Mouse (Mus musculus) heart, embryonic 11.5 days (tissue): ENCODE results near the gene Gm49711. TPM values are rescaled to one million over a fixed set of nuclear protein-coding genes. Genes with fewer than 3 reads are reported as not detected.

Experiments
- ATAC-seq: fragments of 200-750 bp; cut with Nextera tagmentation; replicated peaks from 2 replicates; pipeline ENCODE4 v1.8.0; 2017; ENCODE audit warnings: moderate library complexity; ENCODE audit not compliant: insufficient number of reproducible peaks, low FRiP score, low TSS enrichment
- H3K27ac ChIP-seq: fragments of 300-500 bp; sonication (generic); 2 replicates; pipeline ENCODE4 v1.5.1; 2014; ENCODE audit warnings: mild to moderate bottlenecking, low read depth, low read length
- H3K27me3 ChIP-seq: fragments of 300-500 bp; sonication (generic); 2 replicates; pipeline ENCODE4 v1.6.1; 2014; ENCODE audit warnings: mild to moderate bottlenecking, low read length, mixed read lengths; ENCODE audit not compliant: control insufficient read depth, insufficient read depth
- H3K36me3 ChIP-seq: fragments of 300-500 bp; sonication (generic); 2 replicates; pipeline ENCODE4 v1.6.1; 2014; ENCODE audit warnings: mild to moderate bottlenecking, low read length, moderate library complexity, mixed read lengths; ENCODE audit not compliant: control insufficient read depth, insufficient read depth
- H3K4me1 ChIP-seq: fragments of 300-500 bp; sonication (generic); 2 replicates; pipeline ENCODE4 v1.6.1; 2014; ENCODE audit warnings: low read length; ENCODE audit not compliant: control insufficient read depth, insufficient read depth
- H3K4me2 ChIP-seq: fragments of 300-500 bp; sonication (generic); 2 replicates; pipeline ENCODE4 v1.6.1; 2014; ENCODE audit warnings: mild to moderate bottlenecking, moderate library complexity
- H3K4me3 ChIP-seq: fragments of 300-500 bp; sonication (generic); 2 replicates; pipeline ENCODE4 v1.5.1; 2014; ENCODE audit warnings: low read depth, low read length
- H3K9ac ChIP-seq: fragments of 300-500 bp; sonication (generic); 2 replicates; pipeline ENCODE4 v1.6.1; 2014; ENCODE audit warnings: mild to moderate bottlenecking, low read depth, low read length, moderate library complexity
- H3K9me3 ChIP-seq: fragments of 300-500 bp; sonication (generic); replicated peaks from 2 replicates; pipeline ENCODE4 v1.6.1; 2016; ENCODE audit warnings: low read length; ENCODE audit not compliant: control insufficient read depth
- whole genome bisulfite sequencing: fragments of 180-500 bp; shearing (Covaris S2); extraction: QIAGEN DNeasy Blood & Tissue Kit; methylation state at CpG from one replicate; pipeline ENCODE4 v1.1.7; 2014; ENCODE audit not compliant: insufficient replicate concordance; 5-methylcytosine and 5-hydroxymethylcytosine counted together
- polyA plus RNA-seq: library from polyadenylated mRNA; unstranded; fragments of >200 nt; fragmentation: Nextera tagmentation; extraction: Ambion mirVana; gene quantifications from 2 replicates; pipeline ENCODE4 v1.2.1, GENCODE M21; 2014

The Gm49711 gene
- polyA plus RNA-seq, 1 experiment from 2014 or later, result 0.20 TPM

DNA sequence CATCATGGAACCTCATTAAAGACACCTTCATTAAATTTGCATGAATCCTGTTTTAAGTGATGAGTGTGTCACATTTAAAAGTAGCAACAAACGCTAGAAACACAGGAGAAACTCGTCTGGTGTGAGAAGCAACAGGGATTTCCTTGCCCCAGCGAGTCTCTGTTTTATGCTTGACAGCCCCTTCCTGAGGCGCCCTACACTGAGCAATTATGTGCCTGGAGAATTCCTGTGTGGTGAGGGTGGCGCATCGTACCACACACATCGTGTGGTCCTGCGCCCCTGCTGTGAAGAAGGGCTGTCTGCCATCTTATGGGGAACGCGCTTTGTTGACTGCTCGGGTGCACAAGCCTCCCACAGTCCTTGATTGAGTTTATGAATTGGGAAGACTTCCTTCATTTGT, 162.6 kb downstream of the Gm49711 start:
- Histone ChIP-seq H3K36me3 (no peaks in the 10 kb centered on the region), H3K27ac (no peak overlapping the region), H3K4me1 (no peaks in the 10 kb centered on the region), H3K4me3 (no peak overlapping the region), H3K27me3 (no peaks in the 10 kb centered on the region), H3K9me3 (peaks cover 3% of the 10 kb centered on the region), H3K4me2 (no peak overlapping the region), H3K9ac (no peak overlapping the region)
- WGBS, result 88% methylated on average over 11 of the region's 11 CpGs
- no peak for ATAC-seq

DNA sequence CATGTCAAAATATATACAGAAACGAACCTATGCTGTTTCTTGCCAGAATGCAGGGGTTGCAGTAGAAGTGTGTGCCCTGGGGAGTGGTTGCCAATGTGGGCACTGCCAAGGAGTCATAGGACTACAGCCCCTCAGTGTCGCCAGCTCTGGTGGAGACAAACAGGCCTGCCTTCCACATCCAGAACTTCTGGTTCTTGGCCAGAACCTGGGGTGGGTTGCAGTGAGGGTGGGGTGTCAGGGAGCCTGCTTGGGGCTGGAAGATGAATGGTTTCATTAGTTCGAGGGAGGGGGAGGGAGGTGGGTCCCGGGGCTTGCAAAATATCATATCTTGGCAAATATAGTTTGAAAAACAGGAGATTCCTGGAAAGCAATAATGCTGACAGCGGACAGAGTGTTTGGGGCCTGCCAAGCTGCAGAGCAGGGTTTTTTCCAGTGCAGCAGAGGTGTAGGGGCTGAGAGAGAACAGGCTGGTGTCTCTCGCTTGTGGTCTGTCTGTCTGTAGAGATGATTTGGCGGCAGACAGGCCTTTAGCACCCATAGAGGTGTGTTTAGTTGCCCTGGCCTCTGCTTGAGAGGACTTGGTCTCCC, 170.3 kb downstream of the Gm49711 start:
- H3K27ac ChIP-seq, result no peak overlapping the region
- no peak overlapping the region for H3K4me2 ChIP-seq
- no peaks in the 10 kb centered on the region for H3K4me1 ChIP-seq
- H3K4me3 ChIP-seq, result no peak overlapping the region
- no peak overlapping the region for H3K9ac ChIP-seq
- no peaks in the 10 kb centered on the region for H3K27me3 ChIP-seq
- no peaks in the 10 kb centered on the region for H3K9me3 ChIP-seq
- H3K36me3 ChIP-seq, result no peaks in the 10 kb centered on the region
- WGBS, result 75% methylated on average over 7 of the region's 7 CpGs
- ATAC-seq, result no peak

DNA sequence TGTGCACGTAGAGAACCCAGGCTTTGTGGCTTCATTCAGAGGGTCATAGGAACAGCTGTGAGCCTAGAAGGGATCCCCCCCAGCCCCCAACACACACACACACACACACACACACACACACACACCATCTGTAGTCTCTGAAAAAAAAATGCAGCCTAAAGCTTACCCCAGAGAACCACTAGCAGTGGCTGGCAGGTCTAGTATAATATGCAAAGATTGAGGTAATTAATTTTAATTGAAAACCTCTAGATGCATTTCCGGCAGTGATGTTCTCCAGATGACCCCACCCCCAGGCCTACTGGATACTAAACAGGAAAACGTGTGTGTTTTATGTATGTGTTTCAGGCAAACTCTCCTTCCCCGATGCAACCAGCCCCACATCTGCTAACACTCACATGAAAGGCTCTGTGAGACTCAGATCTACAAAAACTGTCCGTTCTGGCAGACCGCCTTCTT, 172.4 kb downstream of the Gm49711 start:
- no peak overlapping the region for H3K4me2 ChIP-seq
- H3K27ac ChIP-seq, result no peak overlapping the region
- no peaks in the 10 kb centered on the region for H3K36me3 ChIP-seq
- H3K9me3 ChIP-seq, result no peaks in the 10 kb centered on the region
- no peak overlapping the region for H3K4me3 ChIP-seq
- no peaks in the 10 kb centered on the region for H3K27me3 ChIP-seq
- H3K9ac ChIP-seq, result no peak overlapping the region
- WGBS, result 77% methylated on average over 6 of the region's 6 CpGs
- peaks cover 9% of the 10 kb centered on the region; the same call in 1 of the 2 replicates for H3K4me1 ChIP-seq
- ATAC-seq, result no peak

DNA sequence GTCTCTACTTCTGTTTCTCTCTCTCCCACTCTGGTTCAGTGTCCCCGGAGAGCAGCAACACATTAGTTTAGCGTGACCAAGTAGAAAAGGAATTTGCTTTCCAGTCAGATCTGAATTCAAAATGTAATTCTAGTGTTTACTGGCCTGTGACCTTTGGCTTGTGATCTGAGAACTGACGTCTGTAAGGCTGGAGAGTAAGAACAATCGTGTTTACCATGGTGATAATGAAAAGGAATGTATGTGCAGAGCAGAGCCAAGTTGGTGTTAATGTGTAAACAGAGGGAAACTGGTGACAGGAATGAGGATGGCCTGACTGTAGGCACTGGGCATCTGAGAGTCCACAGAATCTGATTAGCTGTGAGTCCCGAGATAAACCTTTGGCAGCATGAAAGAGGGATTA, 176.4 kb downstream of the Gm49711 start:
- H3K27ac ChIP-seq, result no peak overlapping the region
- no peak overlapping the region for H3K9ac ChIP-seq
- H3K4me3 ChIP-seq, result no peak overlapping the region
- ATAC-seq, result no peak
- no peaks in the 10 kb centered on the region for H3K9me3 ChIP-seq
- no peaks in the 10 kb centered on the region for H3K36me3 ChIP-seq
- H3K4me2 ChIP-seq, result no peak overlapping the region
- no peaks in the 10 kb centered on the region for H3K27me3 ChIP-seq
- 16% methylated on average over 5 of the region's 5 CpGs for WGBS
- H3K4me1 ChIP-seq, result peaks cover 10% of the 10 kb centered on the region; the same call in 1 of the 2 replicates

DNA sequence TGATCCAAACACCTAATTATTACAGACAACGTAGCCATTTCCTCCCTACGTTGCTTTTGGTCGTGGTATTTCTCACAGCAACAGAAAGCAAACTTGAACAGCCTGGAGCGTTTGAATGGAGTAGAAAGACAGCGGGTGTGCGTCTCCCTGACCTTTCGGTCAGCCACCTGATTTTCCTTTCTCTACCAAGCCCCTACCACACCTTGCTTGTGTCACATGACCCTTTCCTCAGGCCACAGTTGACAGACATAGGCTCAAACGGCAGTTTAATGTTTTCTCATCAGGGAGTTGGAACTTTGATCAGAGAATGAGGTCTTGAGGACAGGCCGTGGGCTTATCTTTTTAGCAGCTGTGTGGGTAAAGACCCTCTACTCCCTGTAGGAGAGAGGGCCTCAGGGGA, 177.1 kb downstream of the Gm49711 start:
- no peak for ATAC-seq
- no peak overlapping the region for H3K4me2 ChIP-seq
- H3K27ac ChIP-seq, result no peak overlapping the region
- no peaks in the 10 kb centered on the region for H3K27me3 ChIP-seq
- peaks cover 10% of the 10 kb centered on the region; the same call in 1 of the 2 replicates for H3K4me1 ChIP-seq
- H3K9ac ChIP-seq, result no peak overlapping the region
- no peak overlapping the region for H3K4me3 ChIP-seq
- WGBS, result 47% methylated on average over 9 of the region's 9 CpGs
- no peaks in the 10 kb centered on the region for H3K36me3 ChIP-seq
- H3K9me3 ChIP-seq, result no peaks in the 10 kb centered on the region

Other genes starting within 250 kb of the Gm49711 start
- 121 and 136 TPM in 2 replicates for gene Mrps6, start within 50 bp of the Gm49711 start, polyA plus RNA-seq
- 5.7 and 6.7 TPM in 2 replicates for gene Slc5a3, start within 50 bp of the Gm49711 start, polyA plus RNA-seq
- gene Kcne2, start 234.1 kb downstream of the Gm49711 start, polyA plus RNA-seq, result 1.8 and 1.9 TPM in 2 replicates
- gene Smim11, start 243.0 kb downstream of the Gm49711 start, polyA plus RNA-seq, result 117 and 119 TPM in 2 replicates